Mouse (Mus musculus) liver, embryonic 14.5 days (tissue): ENCODE data around the gene Sdhaf4.

Source experiments
- CTCF ChIP-seq: IDR thresholded peaks from 2 replicates; pipeline ENCODE4 v1.5.1; 2016; ENCODE audit warnings: antibody characterized with exemption, low read depth, control low read depth
- EP300 ChIP-seq: IDR thresholded peaks from 2 replicates; pipeline ENCODE4 v1.6.1; 2016; ENCODE audit warnings: antibody characterized with exemption, low read depth

- no peak for TF ChIP-seq EP300
- no peak for TF ChIP-seq CTCF
Measured at GRCm38 (mm10) chr1:23998120-23998810, 7.2 kb downstream of the Sdhaf4 start.
